Mouse (Mus musculus): ENCODE data around the gene 4930518I15Rik. TPM values are rescaled to one million over a fixed set of nuclear protein-coding genes. Genes with fewer than 3 reads are reported as not detected.
"Not testable (repeated sequence)": the region's sequence is repeated elsewhere in the genome, so short reads cannot be mapped to it uniquely, and the experiment has no call there.

Gene 4930518I15Rik
- polyA plus RNA-seq, 1 experiment from 2014 or later = 2.0 TPM

GRCm38 (mm10) chr2:156894496-156895265 is 36.9 kb upstream of the 4930518I15Rik start:
- no peak overlapping the region for H3K9ac ChIP-seq

DNA sequence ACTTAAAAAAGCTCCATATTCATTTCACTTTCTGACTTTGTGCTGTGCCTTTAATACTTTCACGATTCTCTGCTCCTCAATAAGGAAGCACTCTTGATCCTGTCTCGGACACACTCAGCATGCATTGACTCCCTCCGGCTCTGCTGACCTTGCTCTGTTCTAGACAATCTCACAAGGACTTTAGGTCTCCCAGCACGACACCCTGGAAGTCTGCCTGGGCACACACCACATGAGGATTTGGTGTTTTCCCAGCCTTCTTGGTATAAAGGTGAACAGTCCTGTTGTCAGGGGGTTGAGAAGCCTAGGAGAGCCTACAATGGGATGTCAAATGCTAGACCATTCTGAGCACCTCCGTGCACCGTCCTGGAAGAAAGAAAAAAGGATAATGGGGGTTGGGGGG is 35.1 kb upstream of the 4930518I15Rik start:
- ATAC-seq (ENCODE audit: insufficient read depth) = no peak
- H3K36me3 ChIP-seq (replicated peaks) = no peaks in the 10 kb centered on the region
- H3K9ac ChIP-seq = no peak overlapping the region
- H3K27me3 ChIP-seq = peaks cover 3% of the 10 kb centered on the region; the same call in 1 of the 2 replicates
- H3K4me1 ChIP-seq (replicated peaks) = peaks cover 24% of the 10 kb centered on the region
- no peaks in the 10 kb centered on the region for H3K9me3 ChIP-seq (replicated peaks)
- no peak overlapping the region for H3K27ac ChIP-seq (replicated peaks)
- H3K4me2 ChIP-seq = no peak overlapping the region
- H3K4me3 ChIP-seq (replicated peaks) = no peak overlapping the region
- 71% methylated on average over 6 of the region's 6 CpGs for WGBS (ENCODE audit: insufficient replicate concordance)

More at GRCm38 (mm10) chr2:156894496-156895265, 36.9 kb upstream of the 4930518I15Rik start:
- Histone ChIP-seq H3K27ac (replicated peaks) (no peak overlapping the region), H3K27me3 (peaks cover 3% of the 10 kb centered on the region; the same call in 1 of the 2 replicates), H3K4me3 (replicated peaks) (no peak overlapping the region), H3K36me3 (replicated peaks) (no peaks in the 10 kb centered on the region), H3K9me3 (replicated peaks) (no peaks in the 10 kb centered on the region), H3K4me2 (no peak overlapping the region), H3K4me1 (replicated peaks) (peaks cover 42% of the 10 kb centered on the region)
- WGBS (ENCODE audit: insufficient replicate concordance) = 48% methylated on average over 15 of the region's 15 CpGs
- no peak for ATAC-seq (ENCODE audit: insufficient read depth)

GRCm38 (mm10) chr2:156892240-156892639 is 34.5 kb upstream of the 4930518I15Rik start:
- Histone ChIP-seq H3K4me2 (no peak overlapping the region), H3K4me1 (replicated peaks) (peaks cover 19% of the 10 kb centered on the region), H3K27ac (replicated peaks) (no peak overlapping the region), H3K9ac (no peak overlapping the region), H3K27me3 (peaks cover 3% of the 10 kb centered on the region; the same call in 1 of the 2 replicates), H3K9me3 (replicated peaks) (no peaks in the 10 kb centered on the region), H3K4me3 (replicated peaks) (no peak overlapping the region), H3K36me3 (replicated peaks) (no peaks in the 10 kb centered on the region)
- ATAC-seq (ENCODE audit: insufficient read depth) = no peak
- 56% methylated on average over 3 of the region's 3 CpGs for WGBS (ENCODE audit: insufficient replicate concordance)

DNA sequence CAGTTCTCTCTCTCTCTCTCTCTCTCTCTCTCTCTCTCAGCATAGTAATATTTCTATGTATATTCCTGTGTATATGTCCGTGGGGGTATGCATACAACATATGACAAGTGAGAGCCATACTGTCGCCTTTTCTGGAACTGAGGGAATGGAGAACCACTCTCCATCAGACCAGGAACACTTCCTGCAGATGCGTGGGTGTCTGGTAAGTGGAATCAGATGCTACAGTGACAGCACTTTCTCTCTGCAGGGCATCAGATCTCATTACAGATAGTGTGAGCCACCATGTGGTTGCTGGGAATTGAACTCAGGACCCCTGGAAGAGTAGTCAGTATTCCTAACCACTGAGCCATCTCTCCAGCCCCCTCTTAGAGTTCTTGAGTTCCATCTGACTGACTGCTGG is 30.7 kb upstream of the 4930518I15Rik start:
- 50% methylated on average over 3 of the region's 3 CpGs for WGBS (ENCODE audit: insufficient replicate concordance)
- Histone ChIP-seq H3K27ac (replicated peaks) (no peak overlapping the region), H3K36me3 (replicated peaks) (no peaks in the 10 kb centered on the region), H3K9ac (no peak overlapping the region), H3K4me2 (no peak overlapping the region), H3K27me3 (0 out of 2 replicates have a peak, but pooled peaks cover 3% of the 10 kb centered on the region), H3K4me3 (replicated peaks) (no peak overlapping the region), H3K4me1 (replicated peaks) (peaks cover 28% of the 10 kb centered on the region), H3K9me3 (replicated peaks) (no peaks in the 10 kb centered on the region)
- ATAC-seq (ENCODE audit: insufficient read depth) = no peak

- no peaks in the 10 kb centered on the region for H3K9me3 ChIP-seq (replicated peaks)
- no peak for ATAC-seq (ENCODE audit: insufficient read depth)
- H3K4me2 ChIP-seq = no peak within 1 kb of the TSS
- no peak within 1 kb of the TSS for H3K4me3 ChIP-seq (replicated peaks)
- H3K27me3 ChIP-seq = 0 out of 2 replicates have a peak, but pooled peaks cover 3% of the 10 kb centered on the region
- WGBS (ENCODE audit: insufficient replicate concordance) = 26% methylated on average over 6 of the region's 6 CpGs
- H3K36me3 ChIP-seq (replicated peaks) = no peaks in the 10 kb centered on the region
- peaks cover 43% of the 10 kb centered on the region for H3K4me1 ChIP-seq (replicated peaks)
- H3K27ac ChIP-seq (replicated peaks) = no peak within 1 kb of the TSS
- H3K9ac ChIP-seq = no peak within 1 kb of the TSS
These were observed 29.3 kb upstream of the 4930518I15Rik start, which contains the start of gene Sla2 for GRCm38 (mm10) chr2:156887017-156887416. Gene Sla2, minus strand, starts transcription at chr2:156887192.

- WGBS (ENCODE audit: insufficient replicate concordance) = 47% methylated on average over 10 of the region's 10 CpGs
- no peak for ATAC-seq (ENCODE audit: insufficient read depth)
- no peak overlapping the region for H3K4me3 ChIP-seq (replicated peaks)
- no peak overlapping the region for H3K4me2 ChIP-seq
- no peaks in the 10 kb centered on the region for H3K36me3 ChIP-seq (replicated peaks)
- peaks cover 51% of the 10 kb centered on the region for H3K4me1 ChIP-seq (replicated peaks)
- no peak overlapping the region for H3K27ac ChIP-seq (replicated peaks)
- no peaks in the 10 kb centered on the region for H3K9me3 ChIP-seq (replicated peaks)
- H3K9ac ChIP-seq = no peak overlapping the region
- H3K27me3 ChIP-seq = 0 out of 2 replicates have a peak, but pooled peaks cover 3% of the 10 kb centered on the region
These were observed 28.4 kb upstream of the 4930518I15Rik start for GRCm38 (mm10) chr2:156886084-156886631.

- H3K36me3 ChIP-seq (replicated peaks); H3K27me3 ChIP-seq; H3K4me3 ChIP-seq (replicated peaks); H3K9me3 ChIP-seq (replicated peaks); H3K9ac ChIP-seq; H3K4me2 ChIP-seq; ATAC-seq (ENCODE audit: insufficient read depth): not testable (repeated sequence)
- 64% methylated on average over 2 of the region's 2 CpGs for WGBS (ENCODE audit: insufficient replicate concordance)
- 0 out of 2 replicates have a peak overlapping the region, but pooled peaks have one; percentile 56 for H3K27ac ChIP-seq (replicated peaks)
- peaks cover 52% of the 10 kb centered on the region for H3K4me1 ChIP-seq (replicated peaks)
These were observed 27.9 kb upstream of the 4930518I15Rik start for GRCm38 (mm10) chr2:156885666-156886065.

DNA sequence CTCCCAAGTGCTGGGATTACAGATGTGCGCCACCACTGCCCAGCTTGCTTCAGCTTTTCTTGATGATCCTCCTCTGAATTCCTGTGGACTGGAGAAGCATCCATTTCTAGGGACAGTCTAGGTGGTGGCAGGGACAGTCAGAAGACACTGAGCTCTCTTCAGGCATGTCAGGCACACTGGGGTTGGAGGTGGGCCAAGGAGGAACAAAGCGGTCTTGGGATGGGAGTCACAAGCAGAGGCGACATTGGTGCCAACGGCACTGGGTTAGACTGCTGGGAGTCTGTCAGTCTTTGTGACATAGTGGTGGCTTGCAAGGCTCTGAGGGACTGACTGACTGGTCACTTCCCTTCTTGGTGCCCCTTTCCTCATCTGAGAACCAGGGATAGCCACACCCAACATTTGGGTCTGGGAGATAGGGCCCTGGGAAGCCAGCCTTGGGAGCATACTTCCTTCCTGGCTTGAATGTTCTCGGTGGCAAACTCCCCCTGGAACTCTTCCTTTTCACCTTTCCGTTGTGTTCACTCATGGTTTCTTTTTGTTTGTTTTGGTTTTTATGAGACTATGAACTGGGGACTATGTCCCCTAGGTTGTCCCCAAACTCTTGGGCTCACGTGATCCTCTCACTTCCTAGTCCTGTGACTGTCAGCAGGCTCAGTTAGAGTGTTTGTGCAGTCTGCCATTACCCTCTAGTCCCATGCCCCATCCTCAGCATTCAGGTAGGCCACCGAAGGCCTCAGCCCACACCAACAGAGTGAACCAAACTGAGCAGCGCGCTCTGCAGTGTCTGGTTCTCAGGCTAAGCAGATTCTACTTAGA is 26.9 kb upstream of the 4930518I15Rik start:
- ATAC-seq (ENCODE audit: insufficient read depth) = peak; percentile 28; the same call in 1 of the 2 replicates
- Histone ChIP-seq H3K27me3 (no peaks in the 10 kb centered on the region), H3K4me1 (replicated peaks) (peaks cover 61% of the 10 kb centered on the region), H3K9ac (0 out of 2 replicates have a peak overlapping the region, but pooled peaks have one; percentile 39), H3K9me3 (replicated peaks) (no peaks in the 10 kb centered on the region), H3K4me2 (peak overlapping the region; percentile 40), H3K36me3 (replicated peaks) (no peaks in the 10 kb centered on the region), H3K4me3 (replicated peaks) (0 out of 2 replicates have a peak overlapping the region, but pooled peaks have one; percentile 2), H3K27ac (replicated peaks) (peak overlapping the region; percentile 56)
- WGBS (ENCODE audit: insufficient replicate concordance) = 51% methylated on average over 10 of the region's 10 CpGs

GRCm38 (mm10) chr2:156882431-156883001 is 24.8 kb upstream of the 4930518I15Rik start:
- Histone ChIP-seq H3K4me1 (replicated peaks) (peaks cover 69% of the 10 kb centered on the region), H3K27me3 (no peaks in the 10 kb centered on the region), H3K9ac (peak overlapping the region; percentile 33), H3K36me3 (replicated peaks) (no peaks in the 10 kb centered on the region), H3K4me2 (peak overlapping the region; percentile 76), H3K4me3 (replicated peaks) (peak overlapping the region; percentile 38), H3K9me3 (replicated peaks) (no peaks in the 10 kb centered on the region), H3K27ac (replicated peaks) (peak overlapping the region; percentile 88)
- 7% methylated on average over 10 of the region's 10 CpGs for WGBS (ENCODE audit: insufficient replicate concordance)
- peak; percentile 95 for ATAC-seq (ENCODE audit: insufficient read depth)

DNA sequence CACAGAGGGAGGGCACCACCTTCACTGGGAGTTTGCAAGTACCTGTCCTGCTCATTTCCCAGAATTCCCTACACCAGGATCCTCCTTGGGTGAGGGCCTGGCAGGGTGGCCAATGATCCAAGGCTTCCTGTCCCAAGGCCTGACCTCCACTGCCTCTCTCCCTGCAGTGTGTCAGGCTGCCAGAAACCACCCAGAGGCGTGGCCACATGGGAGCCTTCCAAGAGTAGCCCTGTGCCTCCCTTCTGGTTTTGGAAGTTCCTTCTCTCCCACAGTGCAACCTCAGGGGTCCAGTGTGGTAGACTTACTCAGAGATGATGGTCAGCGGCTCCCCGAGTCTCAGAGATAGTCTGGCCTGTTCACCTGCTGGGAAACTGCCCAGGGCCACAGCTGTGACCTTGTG is 21.8 kb upstream of the 4930518I15Rik start:
- H3K36me3 ChIP-seq (replicated peaks) = peaks cover 9% of the 10 kb centered on the region
- no peak overlapping the region for H3K9ac ChIP-seq
- no peak overlapping the region for H3K4me2 ChIP-seq
- H3K9me3 ChIP-seq (replicated peaks) = no peaks in the 10 kb centered on the region
- peak overlapping the region; percentile 45; the same call in 1 of the 2 replicates for H3K27ac ChIP-seq (replicated peaks)
- peaks cover 55% of the 10 kb centered on the region for H3K4me1 ChIP-seq (replicated peaks)
- 67% methylated on average over 3 of the region's 3 CpGs for WGBS (ENCODE audit: insufficient replicate concordance)
- no peak for ATAC-seq (ENCODE audit: insufficient read depth)
- H3K27me3 ChIP-seq = no peaks in the 10 kb centered on the region
- no peak overlapping the region for H3K4me3 ChIP-seq (replicated peaks)
